Mouse (Mus musculus) kidney, adult 8-10 months (tissue): ENCODE results near the gene Clasrp.
A peak's percentile ranks its signal among the peaks of the same experiment; 100 is the strongest.

ENCODE experiments used
- DNase-seq, 2 experiments: peaks; one replicate each; pipeline ENCODE4 v3.0.0; 2022

The Clasrp gene

GRCm38 (mm10) chr7:19603849-19604605 lies at the start of gene Clasrp:
Clasrp (minus strand) TSS chr7:19604486.
- DNase-seq, result peak; percentile 97

- DNase-seq, result no peak
Observed at GRCm38 (mm10) chr7:19652614-19653013, 48.3 kb upstream of the Clasrp start.

- no peak for DNase-seq
Observed at GRCm38 (mm10) chr7:19651063-19651786, 46.9 kb upstream of the Clasrp start.

GRCm38 (mm10) chr7:19641223-19641622 lies 36.9 kb upstream of the Clasrp start:
- DNase-seq, result no peak

GRCm38 (mm10) chr7:19635074-19635827 lies 31.0 kb upstream of the Clasrp start:
- DNase-seq, result no peak

- no peak for DNase-seq
Observed at GRCm38 (mm10) chr7:19634591-19634990, 30.3 kb upstream of the Clasrp start.

- DNase-seq, result no peak
Observed at GRCm38 (mm10) chr7:19633855-19634254, 29.6 kb upstream of the Clasrp start.

GRCm38 (mm10) chr7:19633197-19633596 lies 28.9 kb upstream of the Clasrp start:
- no peak for DNase-seq

GRCm38 (mm10) chr7:19632720-19633119 lies 28.4 kb upstream of the Clasrp start:
- DNase-seq, result no peak

- DNase-seq, result no peak
Observed at GRCm38 (mm10) chr7:19632275-19632674, 28.0 kb upstream of the Clasrp start.

- peak; percentile 84 to 87 for DNase-seq
Observed at GRCm38 (mm10) chr7:19629361-19629734, 25.1 kb upstream of the Clasrp start, which contains the start of gene Relb. Relb (minus strand) TSS chr7:19629438.

GRCm38 (mm10) chr7:19628536-19629360 lies 24.5 kb upstream of the Clasrp start:
- DNase-seq, result peak; percentile 97 to 99

- no peak for DNase-seq
Observed at GRCm38 (mm10) chr7:19628192-19628535, 23.9 kb upstream of the Clasrp start.

- DNase-seq, result peak in 1 of 2 experiments; percentile 24
Observed at GRCm38 (mm10) chr7:19627721-19628120, 23.4 kb upstream of the Clasrp start.

GRCm38 (mm10) chr7:19623433-19623832 lies 19.1 kb upstream of the Clasrp start:
- no peak for DNase-seq

GRCm38 (mm10) chr7:19622241-19622640 lies 18.0 kb upstream of the Clasrp start:
- no peak for DNase-seq

- no peak for DNase-seq
Observed at GRCm38 (mm10) chr7:19620811-19621210, 16.5 kb upstream of the Clasrp start.

GRCm38 (mm10) chr7:19619004-19619801 lies 14.9 kb upstream of the Clasrp start:
- DNase-seq, result peak; percentile 68 to 85

- DNase-seq, result no peak
Observed at GRCm38 (mm10) chr7:19615036-19615577, 10.8 kb upstream of the Clasrp start.

GRCm38 (mm10) chr7:19610969-19611368 lies 6.7 kb upstream of the Clasrp start:
- no peak for DNase-seq

GRCm38 (mm10) chr7:19609641-19610332 lies 5.5 kb upstream of the Clasrp start:
- DNase-seq, result peak in 1 of 2 experiments; percentile 32
